Mouse (Mus musculus): Measurements from ENCODE around the gene Atf6. TPM values are rescaled to one million over a fixed set of nuclear protein-coding genes. Genes with fewer than 3 reads are reported as not detected.

The Atf6 gene
- polyA plus RNA-seq, 1 experiment = 23.7 TPM

GRCm38 (mm10) chr1:170689773-170690172, 177.8 kb downstream of the Atf6 start:
- Histone ChIP-seq H3K27ac (ENCODE audit: insufficient read depth, low read length) (no peak overlapping the region), H3K9ac (ENCODE audit: low read depth, poor library complexity, severe bottlenecking) (no peak overlapping the region), H3K4me3 (ENCODE audit: low read depth, low read length) (no peak overlapping the region), H3K4me1 (ENCODE audit: control insufficient read depth, insufficient read depth, low read length) (no peaks in the 10 kb centered on the region), H3K27me3 (ENCODE audit: control insufficient read depth, insufficient read depth, low read length, poor library complexity, severe bottlenecking) (no peaks in the 10 kb centered on the region), H3K36me3 (ENCODE audit: control insufficient read depth, insufficient read depth, low read length, poor library complexity, severe bottlenecking) (no peaks in the 10 kb centered on the region), H3K9me3 (replicated peaks; ENCODE audit: control insufficient read depth, insufficient read depth, low read length, poor library complexity, severe bottlenecking) (no peaks in the 10 kb centered on the region)
- TF ChIP-seq EP300 (IDR thresholded peaks at IDR 0.05; ENCODE audit: insufficient read depth, low read depth, low read length) = no peak
- TF ChIP-seq POLR2A (IDR thresholded peaks at IDR 0.05; ENCODE audit: insufficient read depth, low read length) = no peak
- no peak for TF ChIP-seq CTCF (IDR thresholded peaks at IDR 0.05; ENCODE audit: low read depth, low read length)

- H3K9ac ChIP-seq (ENCODE audit: low read depth, poor library complexity, severe bottlenecking) = no peak overlapping the region
- no peak for TF ChIP-seq CTCF (IDR thresholded peaks at IDR 0.05; ENCODE audit: low read depth, low read length)
- no peak for TF ChIP-seq POLR2A (IDR thresholded peaks at IDR 0.05; ENCODE audit: insufficient read depth, low read length)
- TF ChIP-seq EP300 (IDR thresholded peaks at IDR 0.05; ENCODE audit: insufficient read depth, low read depth, low read length) = no peak
- H3K36me3 ChIP-seq (ENCODE audit: control insufficient read depth, insufficient read depth, low read length, poor library complexity, severe bottlenecking) = no peaks in the 10 kb centered on the region
- H3K27ac ChIP-seq (ENCODE audit: insufficient read depth, low read length) = no peak overlapping the region
- H3K27me3 ChIP-seq (ENCODE audit: control insufficient read depth, insufficient read depth, low read length, poor library complexity, severe bottlenecking) = no peaks in the 10 kb centered on the region
- no peak overlapping the region for H3K4me3 ChIP-seq (ENCODE audit: low read depth, low read length)
- no peaks in the 10 kb centered on the region for H3K9me3 ChIP-seq (replicated peaks; ENCODE audit: control insufficient read depth, insufficient read depth, low read length, poor library complexity, severe bottlenecking)
- no peaks in the 10 kb centered on the region for H3K4me1 ChIP-seq (ENCODE audit: control insufficient read depth, insufficient read depth, low read length)
Observed at GRCm38 (mm10) chr1:170683863-170684262, 183.7 kb downstream of the Atf6 start.

- H3K4me1 ChIP-seq (ENCODE audit: control insufficient read depth, insufficient read depth, low read length) = no peaks in the 10 kb centered on the region
- no peaks in the 10 kb centered on the region for H3K36me3 ChIP-seq (ENCODE audit: control insufficient read depth, insufficient read depth, low read length, poor library complexity, severe bottlenecking)
- no peak overlapping the region for H3K27ac ChIP-seq (ENCODE audit: insufficient read depth, low read length)
- no peaks in the 10 kb centered on the region for H3K27me3 ChIP-seq (ENCODE audit: control insufficient read depth, insufficient read depth, low read length, poor library complexity, severe bottlenecking)
- TF ChIP-seq EP300 (IDR thresholded peaks at IDR 0.05; ENCODE audit: insufficient read depth, low read depth, low read length) (no peak), POLR2A (IDR thresholded peaks at IDR 0.05; ENCODE audit: insufficient read depth, low read length) (no peak), CTCF (IDR thresholded peaks at IDR 0.05; ENCODE audit: low read depth, low read length) (no peak)
- H3K9me3 ChIP-seq (replicated peaks; ENCODE audit: control insufficient read depth, insufficient read depth, low read length, poor library complexity, severe bottlenecking) = no peaks in the 10 kb centered on the region
- no peak overlapping the region for H3K4me3 ChIP-seq (ENCODE audit: low read depth, low read length)
- no peak overlapping the region for H3K9ac ChIP-seq (ENCODE audit: low read depth, poor library complexity, severe bottlenecking)
Observed at GRCm38 (mm10) chr1:170679624-170680023, 187.9 kb downstream of the Atf6 start.

- H3K27ac ChIP-seq (ENCODE audit: insufficient read depth, low read length) = no peak overlapping the region
- no peak overlapping the region for H3K9ac ChIP-seq (ENCODE audit: low read depth, poor library complexity, severe bottlenecking)
Observed at GRCm38 (mm10) chr1:170678861-170679260, 188.7 kb downstream of the Atf6 start.

GRCm38 (mm10) chr1:170677681-170678080, 189.9 kb downstream of the Atf6 start:
- no peak for TF ChIP-seq POLR2A (IDR thresholded peaks at IDR 0.05; ENCODE audit: insufficient read depth, low read length)
- no peak for TF ChIP-seq EP300 (IDR thresholded peaks at IDR 0.05; ENCODE audit: insufficient read depth, low read depth, low read length)
- TF ChIP-seq CTCF (IDR thresholded peaks at IDR 0.05; ENCODE audit: low read depth, low read length) = no peak

More at GRCm38 (mm10) chr1:170678861-170679260, 188.7 kb downstream of the Atf6 start:
- no peaks in the 10 kb centered on the region for H3K27me3 ChIP-seq (ENCODE audit: control insufficient read depth, insufficient read depth, low read length, poor library complexity, severe bottlenecking)
- TF ChIP-seq EP300 (IDR thresholded peaks at IDR 0.05; ENCODE audit: insufficient read depth, low read depth, low read length) (no peak), CTCF (IDR thresholded peaks at IDR 0.05; ENCODE audit: low read depth, low read length) (no peak)
- no peaks in the 10 kb centered on the region for H3K36me3 ChIP-seq (ENCODE audit: control insufficient read depth, insufficient read depth, low read length, poor library complexity, severe bottlenecking)
- H3K4me1 ChIP-seq (ENCODE audit: control insufficient read depth, insufficient read depth, low read length) = no peaks in the 10 kb centered on the region
- H3K9me3 ChIP-seq (replicated peaks; ENCODE audit: control insufficient read depth, insufficient read depth, low read length, poor library complexity, severe bottlenecking) = no peaks in the 10 kb centered on the region
- H3K4me3 ChIP-seq (ENCODE audit: low read depth, low read length) = no peak overlapping the region

GRCm38 (mm10) chr1:170674184-170674775, 193.3 kb downstream of the Atf6 start:
- no peaks in the 10 kb centered on the region for H3K36me3 ChIP-seq (ENCODE audit: control insufficient read depth, insufficient read depth, low read length, poor library complexity, severe bottlenecking)

More at GRCm38 (mm10) chr1:170677681-170678080, 189.9 kb downstream of the Atf6 start:
- no peaks in the 10 kb centered on the region for H3K4me1 ChIP-seq (ENCODE audit: control insufficient read depth, insufficient read depth, low read length)
- no peaks in the 10 kb centered on the region for H3K27me3 ChIP-seq (ENCODE audit: control insufficient read depth, insufficient read depth, low read length, poor library complexity, severe bottlenecking)
- H3K27ac ChIP-seq (ENCODE audit: insufficient read depth, low read length) = no peak overlapping the region
- H3K36me3 ChIP-seq (ENCODE audit: control insufficient read depth, insufficient read depth, low read length, poor library complexity, severe bottlenecking) = no peaks in the 10 kb centered on the region
- no peaks in the 10 kb centered on the region for H3K9me3 ChIP-seq (replicated peaks; ENCODE audit: control insufficient read depth, insufficient read depth, low read length, poor library complexity, severe bottlenecking)
- H3K4me3 ChIP-seq (ENCODE audit: low read depth, low read length) = no peak overlapping the region
- no peak overlapping the region for H3K9ac ChIP-seq (ENCODE audit: low read depth, poor library complexity, severe bottlenecking)

More at GRCm38 (mm10) chr1:170674184-170674775, 193.3 kb downstream of the Atf6 start:
- Histone ChIP-seq H3K27ac (ENCODE audit: insufficient read depth, low read length) (no peak overlapping the region), H3K9ac (ENCODE audit: low read depth, poor library complexity, severe bottlenecking) (no peak overlapping the region), H3K4me3 (ENCODE audit: low read depth, low read length) (no peak overlapping the region), H3K27me3 (ENCODE audit: control insufficient read depth, insufficient read depth, low read length, poor library complexity, severe bottlenecking) (no peaks in the 10 kb centered on the region), H3K4me1 (ENCODE audit: control insufficient read depth, insufficient read depth, low read length) (no peaks in the 10 kb centered on the region), H3K9me3 (replicated peaks; ENCODE audit: control insufficient read depth, insufficient read depth, low read length, poor library complexity, severe bottlenecking) (no peaks in the 10 kb centered on the region)
- no peak for TF ChIP-seq POLR2A (IDR thresholded peaks at IDR 0.05; ENCODE audit: insufficient read depth, low read length)
- TF ChIP-seq EP300 (IDR thresholded peaks at IDR 0.05; ENCODE audit: insufficient read depth, low read depth, low read length) = no peak
- no peak for TF ChIP-seq CTCF (IDR thresholded peaks at IDR 0.05; ENCODE audit: low read depth, low read length)
